Mouse (Mus musculus): ENCODE measurements around the gene Gm906.
"Not testable (repeated sequence)": the region's sequence is repeated elsewhere in the genome, so short reads cannot be mapped to it uniquely, and the experiment has no call there.

Gene Gm906

GRCm38 (mm10) chr13:50250208-50250607 lies at the start of gene Gm906:
Gm906 (minus strand) TSS chr13:50250308.
- DNase-seq = not testable (repeated sequence)

DNA sequence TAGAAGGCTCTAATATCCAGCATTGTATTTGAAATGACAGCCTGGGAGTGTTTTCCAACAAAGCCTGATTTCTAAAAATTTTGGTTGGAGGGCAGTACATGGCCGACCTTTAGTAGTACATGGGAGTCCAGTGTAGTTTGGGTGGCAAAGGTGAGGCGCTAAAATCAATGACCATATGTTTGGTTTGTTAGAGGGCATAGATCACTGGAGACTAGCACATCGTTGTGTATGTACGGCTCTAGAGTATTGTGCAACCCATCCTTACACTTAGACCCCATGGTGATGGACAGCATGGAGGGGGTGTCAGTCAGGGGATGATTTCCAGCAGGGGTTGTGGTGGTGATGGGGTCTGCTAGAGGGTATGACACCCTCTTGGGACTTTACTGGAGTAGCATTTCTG lies 33.2 kb upstream of the Gm906 start:
- DNase-seq = not testable (repeated sequence)

GRCm38 (mm10) chr13:50236487-50236886 lies 13.6 kb downstream of the Gm906 start:
- no peak for DNase-seq

GRCm38 (mm10) chr13:50211842-50212241 lies 38.3 kb downstream of the Gm906 start:
- peak in 1 of 2 experiments; percentile 22 for DNase-seq

GRCm38 (mm10) chr13:50210191-50210590 lies 39.9 kb downstream of the Gm906 start:
- DNase-seq = not testable (repeated sequence)

DNA sequence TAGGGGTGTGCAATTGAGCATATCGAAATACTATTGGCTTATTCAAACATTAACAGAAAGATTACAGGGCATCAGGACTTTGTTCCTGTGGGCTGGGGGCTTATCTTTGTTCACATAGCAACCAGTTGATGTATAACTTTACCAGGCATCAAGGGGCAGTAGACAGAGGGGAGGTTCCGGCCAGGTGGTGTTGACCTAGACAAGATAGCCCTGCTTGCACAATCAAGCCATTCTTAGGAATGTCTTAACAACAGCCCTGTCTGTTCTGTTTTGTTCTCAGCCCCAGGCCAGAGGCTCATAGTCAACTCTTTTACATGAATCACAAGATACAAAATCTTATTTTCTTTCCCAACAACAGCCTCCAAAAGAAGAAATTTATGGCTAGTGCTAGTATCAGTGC lies 40.5 kb downstream of the Gm906 start:
- DNase-seq = not testable (repeated sequence)

- no peak for DNase-seq
Observed at GRCm38 (mm10) chr13:50207966-50208365, 42.1 kb downstream of the Gm906 start.

DNA sequence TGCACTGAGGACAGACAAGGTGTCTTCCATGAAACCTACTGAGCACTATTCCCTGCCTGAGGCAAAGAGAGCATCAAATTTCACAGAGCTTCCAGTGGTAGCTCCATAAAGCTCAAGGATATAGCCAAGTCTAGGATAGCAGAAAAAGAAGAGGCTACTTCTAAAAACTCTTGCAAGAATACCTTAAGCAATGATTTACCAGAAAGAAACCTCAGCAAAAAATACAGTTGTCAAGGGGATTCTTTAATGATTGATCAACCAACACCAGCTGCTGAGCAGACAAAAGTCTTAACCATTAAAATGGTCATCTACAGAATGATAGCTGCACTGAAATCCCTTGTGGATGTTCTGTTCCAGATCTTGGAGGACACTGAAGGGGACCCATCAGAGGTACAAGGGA lies 53.3 kb downstream of the Gm906 start:
- not testable (repeated sequence) for DNase-seq
